Mouse (Mus musculus) limb, embryonic 12.5 days (tissue): ENCODE measurements around the gene Ifitm5. TPM values are rescaled to one million over a fixed set of nuclear protein-coding genes. Genes with fewer than 3 reads are reported as not detected.

Source experiments
- ATAC-seq: fragments of 200-750 bp; cut with Nextera tagmentation; 2 replicates; pipeline ENCODE4 v1.8.0; 2017; ENCODE audit warnings: low read depth, moderate TSS enrichment; ENCODE audit not compliant: insufficient number of reproducible peaks, insufficient read depth, low FRiP score, low TSS enrichment
- H3K27ac ChIP-seq: fragments of 300-500 bp; sonication (generic); 2 replicates; pipeline ENCODE4 v1.5.1; 2016; ENCODE audit warnings: mild to moderate bottlenecking, moderate library complexity
- H3K27me3 ChIP-seq: fragments of 300-500 bp; sonication (generic); 2 replicates; pipeline ENCODE4 v1.6.1; 2016; ENCODE audit warnings: mild to moderate bottlenecking, moderate library complexity
- H3K36me3 ChIP-seq: fragments of 300-500 bp; sonication (generic); 2 replicates; pipeline ENCODE4 v1.6.1; 2016; ENCODE audit warnings: mild to moderate bottlenecking, moderate library complexity
- H3K4me1 ChIP-seq: fragments of 300-500 bp; sonication (generic); replicated peaks from 2 replicates; pipeline ENCODE4 v1.6.1; 2016
- H3K4me2 ChIP-seq: fragments of 300-500 bp; sonication (generic); 2 replicates; pipeline ENCODE4 v1.6.1; 2016; ENCODE audit warnings: mild to moderate bottlenecking, moderate library complexity
- H3K4me3 ChIP-seq: fragments of 300-500 bp; sonication (generic); replicated peaks from 2 replicates; pipeline ENCODE4 v1.5.1; 2016; ENCODE audit warnings: mild to moderate bottlenecking
- H3K9ac ChIP-seq: fragments of 300-500 bp; sonication (generic); replicated peaks from 2 replicates; pipeline ENCODE4 v1.6.1; 2016; ENCODE audit warnings: mild to moderate bottlenecking, moderate library complexity
- H3K9me3 ChIP-seq: fragments of 300-500 bp; sonication (generic); 2 replicates; pipeline ENCODE4 v1.6.1; 2016; ENCODE audit warnings: mild to moderate bottlenecking, moderate library complexity
- WGBS: fragments of 180-500 bp; shearing (Covaris S2); methylation state at CpG from one replicate; pipeline ENCODE4 v1.1.7; 2016; 5-methylcytosine and 5-hydroxymethylcytosine counted together
- polyA plus RNA-seq: library from polyadenylated mRNA; unstranded; fragments of >200 nt; fragmentation: Nextera tagmentation; extraction: Ambion mirVana; gene quantifications from 2 replicates; pipeline ENCODE4 v1.2.1, GENCODE M21; 2016

Ifitm5 gene
- polyA plus RNA-seq, 1 experiment from 2014 or later = 5.6 TPM

DNA sequence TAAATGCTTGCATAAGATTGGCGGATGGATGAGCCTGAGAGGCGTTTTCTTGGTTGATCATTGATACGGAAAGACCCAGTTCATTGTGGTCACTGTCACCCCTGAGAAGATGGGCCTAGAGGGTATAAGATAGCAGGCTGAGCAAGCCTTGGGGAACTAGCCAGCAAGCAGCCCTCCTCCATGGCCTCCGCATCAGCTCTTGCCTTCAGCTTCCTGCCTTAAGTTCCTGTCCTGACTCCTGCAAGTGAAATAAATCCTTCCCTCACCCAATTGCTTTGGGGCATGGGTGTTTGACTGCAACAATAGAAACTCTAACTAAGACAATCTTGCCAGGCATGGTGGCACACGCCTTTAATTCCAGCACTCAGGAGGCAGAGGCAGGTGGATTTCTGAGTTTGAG, 9.9 kb upstream of the Ifitm5 start:
- 83% methylated on average over 5 of the region's 5 CpGs for WGBS
- no peaks in the 10 kb centered on the region for H3K36me3 ChIP-seq
- H3K4me3 ChIP-seq = no peak overlapping the region
- no peaks in the 10 kb centered on the region for H3K9me3 ChIP-seq
- no peak overlapping the region for H3K9ac ChIP-seq
- H3K4me1 ChIP-seq = peaks cover 15% of the 10 kb centered on the region
- H3K27ac ChIP-seq = no peak overlapping the region
- no peak overlapping the region for H3K4me2 ChIP-seq
- no peaks in the 10 kb centered on the region for H3K27me3 ChIP-seq
- no peak for ATAC-seq

GRCm38 (mm10) chr7:140959181-140959901, 9.2 kb upstream of the Ifitm5 start:
- no peak overlapping the region for H3K27ac ChIP-seq
- peaks cover 20% of the 10 kb centered on the region for H3K4me1 ChIP-seq
- 8% methylated on average over 9 of the region's 9 CpGs for WGBS
- H3K4me3 ChIP-seq = no peak overlapping the region
- no peak for ATAC-seq
- no peak overlapping the region for H3K4me2 ChIP-seq
- no peaks in the 10 kb centered on the region for H3K27me3 ChIP-seq
- H3K9me3 ChIP-seq = no peaks in the 10 kb centered on the region
- no peak overlapping the region for H3K9ac ChIP-seq
- H3K36me3 ChIP-seq = no peaks in the 10 kb centered on the region

DNA sequence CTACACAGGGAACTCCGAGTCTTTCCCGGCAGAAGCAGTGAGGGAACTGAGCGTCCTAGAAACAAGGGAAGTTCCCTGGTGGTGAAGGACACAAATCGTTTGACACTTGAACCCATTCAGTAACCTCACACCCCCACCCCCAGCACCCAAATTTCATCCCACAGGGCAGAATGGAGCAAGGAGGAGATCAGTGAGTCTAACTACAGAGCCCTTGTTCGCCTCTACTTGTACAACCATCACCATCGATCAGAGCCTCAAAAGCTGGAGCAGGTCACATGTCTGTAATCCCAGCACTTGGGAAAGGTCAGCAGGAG, 6.4 kb upstream of the Ifitm5 start:
- peak overlapping the region; percentile 70 for H3K4me2 ChIP-seq
- H3K9me3 ChIP-seq = no peaks in the 10 kb centered on the region
- 22% methylated on average over 6 of the region's 6 CpGs for WGBS
- no peak for ATAC-seq
- H3K27ac ChIP-seq = peak overlapping the region; percentile 94
- H3K4me1 ChIP-seq = peaks cover 47% of the 10 kb centered on the region
- peaks cover 13% of the 10 kb centered on the region; the same call in 1 of the 2 replicates for H3K36me3 ChIP-seq
- H3K9ac ChIP-seq = no peak overlapping the region
- no peaks in the 10 kb centered on the region for H3K27me3 ChIP-seq
- peak overlapping the region; percentile 64; the same call in 1 of the 2 replicates for H3K4me3 ChIP-seq

- H3K9me3 ChIP-seq = no peaks in the 10 kb centered on the region
- peak within 1 kb of the TSS; percentile 64 for H3K4me3 ChIP-seq
- peaks cover 13% of the 10 kb centered on the region; the same call in 1 of the 2 replicates for H3K36me3 ChIP-seq
- 1% methylated on average over 11 of the region's 11 CpGs for WGBS
- peak within 1 kb of the TSS; percentile 75 for H3K9ac ChIP-seq
- no peaks in the 10 kb centered on the region for H3K27me3 ChIP-seq
- peak; percentile 85 for ATAC-seq
- H3K27ac ChIP-seq = peak within 1 kb of the TSS; percentile 94
- H3K4me1 ChIP-seq = peaks cover 53% of the 10 kb centered on the region
- H3K4me2 ChIP-seq = peak within 1 kb of the TSS; percentile 70
Measured at GRCm38 (mm10) chr7:140955758-140956555, 5.9 kb upstream of the Ifitm5 start, which contains the start of the genes Gm45717 and Ifitm2. TSS of gene Gm45717 (minus strand) at chr7:140955937. TSS of gene Ifitm2 (minus strand) at chr7:140955987.

GRCm38 (mm10) chr7:140955342-140955741, 5.3 kb upstream of the Ifitm5 start:
- ATAC-seq = peak; percentile 7; the same call in 1 of the 2 replicates
- H3K36me3 ChIP-seq = peaks cover 13% of the 10 kb centered on the region; the same call in 1 of the 2 replicates
- H3K4me2 ChIP-seq = peak overlapping the region; percentile 70
- H3K27ac ChIP-seq = peak overlapping the region; percentile 94
- H3K27me3 ChIP-seq = no peaks in the 10 kb centered on the region
- H3K9me3 ChIP-seq = no peaks in the 10 kb centered on the region
- H3K4me1 ChIP-seq = peaks cover 59% of the 10 kb centered on the region
- peak overlapping the region; percentile 64 for H3K4me3 ChIP-seq
- WGBS = 8% methylated on average over 17 of the region's 17 CpGs
- peak overlapping the region; percentile 75 for H3K9ac ChIP-seq

DNA sequence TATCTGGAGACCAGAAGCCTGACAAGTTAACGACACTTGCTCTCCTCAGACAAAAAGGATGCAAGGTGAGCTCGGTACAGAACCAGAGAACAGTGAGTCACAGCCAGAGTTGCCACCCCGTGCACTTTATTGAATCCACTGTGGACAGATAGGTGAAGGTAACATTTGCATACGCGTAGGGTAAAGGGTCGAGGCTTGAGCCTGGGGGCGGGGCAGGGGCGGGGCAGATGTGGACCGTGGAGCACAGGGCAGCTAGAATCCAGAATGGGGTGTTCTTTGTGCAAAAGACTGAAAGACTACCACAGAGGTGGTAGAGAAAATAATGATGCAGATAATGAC, 4.6 kb upstream of the Ifitm5 start:
- Histone ChIP-seq H3K4me2 (peak overlapping the region; percentile 70), H3K36me3 (peaks cover 20% of the 10 kb centered on the region; the same call in 1 of the 2 replicates), H3K4me3 (peak overlapping the region; percentile 64), H3K4me1 (peaks cover 65% of the 10 kb centered on the region), H3K9ac (peak overlapping the region; percentile 75), H3K27me3 (no peaks in the 10 kb centered on the region), H3K27ac (peak overlapping the region; percentile 94; the same call in 1 of the 2 replicates), H3K9me3 (no peaks in the 10 kb centered on the region)
- WGBS = 2% methylated on average over 9 of the region's 9 CpGs
- no peak for ATAC-seq

DNA sequence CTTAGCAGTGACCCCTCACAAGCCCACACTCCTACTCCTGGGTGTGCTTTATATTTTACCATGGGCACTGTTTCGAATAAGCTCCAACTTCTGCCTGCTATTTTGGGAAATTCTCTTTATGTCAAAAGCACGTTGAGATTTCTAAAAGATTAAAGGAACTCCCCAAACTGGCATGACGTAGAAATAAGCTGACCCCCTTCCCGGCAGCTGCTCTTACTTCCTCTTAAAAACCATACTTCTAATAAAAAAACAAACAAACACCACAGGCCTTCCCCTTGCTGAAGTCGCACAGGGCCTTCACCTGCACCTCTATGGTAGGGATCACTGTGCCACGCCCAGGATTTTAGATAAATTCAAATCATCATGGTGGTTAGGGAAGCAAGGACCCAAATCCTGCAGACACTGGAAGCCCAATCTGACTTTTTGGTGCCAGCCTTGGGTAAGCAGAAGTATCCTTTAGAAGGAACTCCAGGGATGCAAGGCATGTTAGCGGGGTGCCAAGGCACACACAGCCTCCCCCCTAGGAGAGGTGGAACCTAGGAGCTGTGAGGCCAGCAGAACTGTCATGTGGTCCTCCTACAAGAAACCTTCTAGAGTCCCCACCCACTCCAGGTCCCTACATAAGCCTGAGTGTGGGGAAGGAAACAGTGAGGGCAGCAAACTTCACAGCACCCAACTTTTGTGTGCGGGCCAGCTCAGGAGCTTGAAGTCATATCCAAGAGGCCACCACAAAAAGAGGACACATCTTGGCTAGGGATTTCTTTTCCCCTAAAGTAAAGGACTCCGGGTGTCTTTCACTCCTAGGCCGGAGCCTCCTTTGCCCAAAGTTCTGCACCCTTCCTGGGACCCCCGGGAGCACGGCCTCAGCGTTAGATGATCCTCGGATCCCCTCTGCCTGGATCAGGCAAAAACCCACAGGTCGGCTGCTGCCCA, 4.0 kb upstream of the Ifitm5 start:
- 60% methylated on average over 15 of the region's 15 CpGs for WGBS
- H3K27me3 ChIP-seq = no peaks in the 10 kb centered on the region
- peak overlapping the region; percentile 64 for H3K4me3 ChIP-seq
- H3K4me1 ChIP-seq = peaks cover 68% of the 10 kb centered on the region
- H3K36me3 ChIP-seq = peaks cover 26% of the 10 kb centered on the region
- H3K9ac ChIP-seq = peak overlapping the region; percentile 75
- H3K4me2 ChIP-seq = peak overlapping the region; percentile 70
- no peak for ATAC-seq
- H3K9me3 ChIP-seq = no peaks in the 10 kb centered on the region
- 0 out of 2 replicates have a peak overlapping the region, but pooled peaks have one; percentile 94 for H3K27ac ChIP-seq

DNA sequence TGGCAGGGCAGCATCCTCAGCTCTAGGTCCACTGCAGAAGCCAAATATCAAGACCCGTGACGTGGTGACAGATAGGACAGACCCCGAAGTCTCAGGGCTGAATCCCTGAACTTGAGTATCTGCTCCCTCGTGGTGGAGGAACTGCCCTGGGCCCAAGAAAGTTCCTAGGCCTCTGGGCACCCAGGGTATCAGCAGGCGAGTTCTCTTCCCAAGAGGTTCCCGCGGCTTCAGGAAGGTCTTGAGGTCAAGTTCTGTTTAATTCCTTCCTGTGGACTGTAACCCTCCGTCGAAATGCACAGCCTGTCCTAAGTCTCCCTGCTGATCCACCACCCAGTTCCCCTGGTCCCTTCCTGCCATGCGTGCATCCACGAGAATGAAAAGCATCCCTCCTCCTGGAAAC, 3.0 kb upstream of the Ifitm5 start:
- H3K4me1 ChIP-seq = peaks cover 68% of the 10 kb centered on the region
- no peak for ATAC-seq
- H3K4me2 ChIP-seq = peak overlapping the region; percentile 70; the same call in 1 of the 2 replicates

DNA sequence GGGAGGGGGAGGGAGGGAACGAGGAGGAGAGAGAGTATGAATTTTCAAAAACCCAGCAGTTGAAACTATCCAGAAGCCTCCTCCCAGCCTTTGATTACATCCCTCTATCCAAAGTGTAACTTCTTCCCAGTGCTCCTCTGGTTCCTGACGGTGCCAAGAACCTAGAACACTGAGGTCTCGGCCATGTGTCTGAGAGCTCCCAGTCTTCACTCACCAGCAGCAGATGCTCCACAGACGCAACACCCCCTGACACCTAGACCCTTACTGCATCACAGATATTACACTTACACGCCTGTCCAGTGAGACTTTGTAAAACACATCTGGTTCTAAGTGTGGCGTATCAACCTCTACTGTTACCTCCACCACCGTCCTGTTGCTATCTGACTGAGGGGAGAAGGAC, 2.4 kb upstream of the Ifitm5 start:
- no peak overlapping the region for H3K9ac ChIP-seq
- H3K36me3 ChIP-seq = peaks cover 42% of the 10 kb centered on the region
- no peak overlapping the region for H3K4me3 ChIP-seq
- 71% methylated on average over 7 of the region's 7 CpGs for WGBS
- peaks cover 68% of the 10 kb centered on the region for H3K4me1 ChIP-seq
- no peaks in the 10 kb centered on the region for H3K9me3 ChIP-seq
- ATAC-seq = no peak
- H3K27me3 ChIP-seq = no peaks in the 10 kb centered on the region
- 0 out of 2 replicates have a peak overlapping the region, but pooled peaks have one; percentile 70 for H3K4me2 ChIP-seq
- no peak overlapping the region for H3K27ac ChIP-seq

More for the DNA sequence above, 3.0 kb upstream of the Ifitm5 start:
- 0 out of 2 replicates have a peak overlapping the region, but pooled peaks have one; percentile 2 for H3K4me3 ChIP-seq
- peaks cover 35% of the 10 kb centered on the region for H3K36me3 ChIP-seq
- H3K27me3 ChIP-seq = no peaks in the 10 kb centered on the region
- H3K9me3 ChIP-seq = no peaks in the 10 kb centered on the region
- WGBS = 81% methylated on average over 11 of the region's 11 CpGs
- H3K27ac ChIP-seq = no peak overlapping the region
- no peak overlapping the region for H3K9ac ChIP-seq

- Histone ChIP-seq H3K27ac (peak overlapping the region; percentile 41; the same call in 1 of the 2 replicates), H3K4me2 (0 out of 2 replicates have a peak overlapping the region, but pooled peaks have one; percentile 34), H3K36me3 (peaks cover 49% of the 10 kb centered on the region)
Measured at GRCm38 (mm10) chr7:140951765-140952164, 1.7 kb upstream of the Ifitm5 start.

More at GRCm38 (mm10) chr7:140951765-140952164, 1.7 kb upstream of the Ifitm5 start:
- no peak for ATAC-seq
- no peak overlapping the region for H3K9ac ChIP-seq
- H3K27me3 ChIP-seq = no peaks in the 10 kb centered on the region
- H3K4me3 ChIP-seq = no peak overlapping the region
- H3K9me3 ChIP-seq = no peaks in the 10 kb centered on the region
- WGBS = 62% methylated on average over 6 of the region's 6 CpGs
- peaks cover 62% of the 10 kb centered on the region for H3K4me1 ChIP-seq
